Mouse (Mus musculus): Measurements from ENCODE around the gene Mfap3. TPM values are rescaled to one million over a fixed set of nuclear protein-coding genes. Genes with fewer than 3 reads are reported as not detected.

Gene Mfap3
- polyA plus RNA-seq (2015; fragmentation: Nextera tagmentation; extraction: Ambion mirVana), result 25.9 and 28.8 TPM in 2 replicates

DNA sequence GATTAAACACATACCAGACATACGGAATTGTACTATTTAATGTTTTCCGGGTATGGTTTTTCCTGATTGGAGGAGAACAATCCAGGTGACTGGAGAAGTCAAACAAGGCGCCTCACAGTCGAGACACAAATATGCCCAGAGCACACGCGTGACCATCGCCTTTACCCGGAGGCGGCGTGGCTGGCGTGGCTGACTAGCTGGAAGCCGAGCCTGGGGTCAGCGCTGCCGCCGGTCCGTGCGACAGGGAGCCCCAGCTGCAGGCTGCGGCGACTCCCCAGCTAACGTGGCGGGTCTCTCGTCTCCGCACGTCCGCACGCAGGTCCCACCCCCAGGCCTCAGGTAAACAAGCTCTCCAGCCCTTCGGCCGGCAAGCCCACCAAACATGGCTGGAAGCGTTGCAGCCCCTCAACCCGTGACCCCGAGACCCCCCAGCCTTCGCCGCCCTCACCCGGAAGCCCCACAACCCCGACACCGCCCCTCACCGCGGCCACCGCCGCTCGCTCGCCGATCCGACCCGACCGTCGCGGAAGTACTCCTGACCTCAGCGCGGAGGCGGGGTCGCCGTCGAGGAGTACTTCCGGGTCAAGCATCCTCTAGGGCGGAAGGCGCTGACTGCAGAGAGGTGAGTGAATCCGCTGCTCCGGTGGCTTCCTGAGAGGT lies at the start of gene Mfap3, which contains the start of gene Fam114a2:
Gene Mfap3, plus strand, starts transcription at position 574 of the 660 bp plus-strand sequence.
Gene Fam114a2, minus strand, starts transcription at position 527 of the 660 bp plus-strand sequence.
- peak within 1 kb of the TSS; percentile 91 for H3K9ac ChIP-seq
- H3K27ac ChIP-seq, result peak within 1 kb of the TSS; percentile 82
- no peaks in the 10 kb centered on the region; the same call in 1 of the 2 replicates for H3K36me3 ChIP-seq
- peak within 1 kb of the TSS; percentile 61 for H3K4me2 ChIP-seq
- peak; percentile 92 for ATAC-seq (replicated peaks; ENCODE audit: insufficient number of reproducible peaks, insufficient read depth, low FRiP score, low read depth)
- H3K9me3 ChIP-seq (replicated peaks), result no peaks in the 10 kb centered on the region
- no peaks in the 10 kb centered on the region for H3K27me3 ChIP-seq
- under 1% methylated on average over 59 of the region's 59 CpGs for WGBS
- peak within 1 kb of the TSS; percentile 99 for H3K4me3 ChIP-seq
- H3K4me1 ChIP-seq (replicated peaks), result peaks cover 12% of the 10 kb centered on the region

DNA sequence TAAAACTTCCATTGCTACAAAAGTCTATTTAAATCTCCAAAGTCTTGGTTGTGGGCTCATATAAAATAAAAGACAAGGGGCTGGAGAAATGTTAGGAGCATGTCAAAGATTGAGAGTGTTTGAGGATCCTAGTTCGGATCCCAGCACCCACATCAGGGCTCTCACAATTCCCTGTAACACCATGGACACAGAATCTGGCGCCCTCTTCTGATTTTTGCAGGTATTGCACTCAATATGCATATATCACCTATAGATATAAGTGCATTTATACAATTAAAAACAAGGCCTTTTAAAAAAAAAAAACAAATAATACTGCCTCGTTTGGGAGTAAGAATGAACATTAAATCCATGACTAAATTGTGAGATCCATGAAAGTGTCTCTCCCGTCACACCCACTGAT lies 49.8 kb upstream of the Mfap3 start:
- Histone ChIP-seq H3K4me2 (no peak overlapping the region), H3K36me3 (no peaks in the 10 kb centered on the region), H3K27ac (no peak overlapping the region), H3K27me3 (0 out of 2 replicates have a peak, but pooled peaks cover 2% of the 10 kb centered on the region), H3K4me3 (no peak overlapping the region), H3K9ac (no peak overlapping the region), H3K9me3 (replicated peaks) (no peaks in the 10 kb centered on the region), H3K4me1 (replicated peaks) (0 out of 2 replicates have a peak, but pooled peaks cover 3% of the 10 kb centered on the region)
- WGBS, result 66% methylated on average over 4 of the region's 4 CpGs
- ATAC-seq (replicated peaks; ENCODE audit: insufficient number of reproducible peaks, insufficient read depth, low FRiP score, low read depth), result no peak

DNA sequence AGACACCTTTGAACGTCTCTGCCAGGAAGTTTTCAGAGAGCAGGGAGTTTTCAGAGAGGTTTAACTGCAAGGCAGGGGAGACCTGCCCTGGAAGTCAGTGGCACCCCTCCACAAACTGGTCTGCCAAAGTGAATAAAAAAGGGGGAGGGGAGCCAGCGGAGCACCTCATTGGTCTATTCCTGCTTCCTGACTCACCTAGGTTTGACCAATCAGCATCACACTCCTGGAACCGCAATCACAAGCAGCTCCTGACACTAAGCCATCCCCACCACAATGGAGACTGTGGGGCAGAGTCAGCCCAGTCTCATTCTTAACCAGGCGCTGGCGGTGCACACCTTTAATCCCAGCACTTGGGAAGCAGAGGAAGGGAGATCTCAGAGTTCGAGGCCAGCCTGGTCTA lies 48.4 kb upstream of the Mfap3 start:
- H3K4me2 ChIP-seq, result no peak overlapping the region
- H3K27me3 ChIP-seq, result 0 out of 2 replicates have a peak, but pooled peaks cover 2% of the 10 kb centered on the region
- H3K9me3 ChIP-seq (replicated peaks), result no peaks in the 10 kb centered on the region
- WGBS, result 44% methylated on average over 6 of the region's 6 CpGs
- no peak for ATAC-seq (replicated peaks; ENCODE audit: insufficient number of reproducible peaks, insufficient read depth, low FRiP score, low read depth)
- H3K36me3 ChIP-seq, result no peaks in the 10 kb centered on the region
- H3K4me1 ChIP-seq (replicated peaks), result 0 out of 2 replicates have a peak, but pooled peaks cover 3% of the 10 kb centered on the region
- no peak overlapping the region for H3K27ac ChIP-seq
- no peak overlapping the region for H3K9ac ChIP-seq
- H3K4me3 ChIP-seq, result no peak overlapping the region

DNA sequence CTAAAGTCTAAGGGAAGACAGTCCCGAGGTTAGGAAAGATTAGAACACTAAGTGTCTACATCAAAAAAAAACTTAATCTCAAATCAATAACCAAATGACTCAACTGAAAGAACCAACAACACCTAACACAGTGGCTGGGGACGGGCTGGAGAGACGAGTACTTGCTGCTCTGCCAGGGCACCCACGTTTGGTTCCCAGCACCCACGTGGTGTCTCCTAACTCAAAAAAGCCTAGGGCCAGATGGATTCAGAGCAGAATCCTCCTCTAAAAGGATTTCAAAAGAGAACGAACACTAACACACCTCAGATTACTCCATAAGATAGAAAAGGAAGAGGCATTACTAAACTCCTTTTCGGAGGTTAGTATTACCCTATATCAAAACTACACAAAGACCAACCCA lies 47.5 kb upstream of the Mfap3 start:
- no peak for ATAC-seq (replicated peaks; ENCODE audit: insufficient number of reproducible peaks, insufficient read depth, low FRiP score, low read depth)
- Histone ChIP-seq H3K36me3 (no peaks in the 10 kb centered on the region), H3K9ac (no peak overlapping the region), H3K27ac (no peak overlapping the region), H3K9me3 (replicated peaks) (no peaks in the 10 kb centered on the region), H3K4me3 (no peak overlapping the region), H3K4me1 (replicated peaks) (0 out of 2 replicates have a peak, but pooled peaks cover 3% of the 10 kb centered on the region), H3K4me2 (no peak overlapping the region), H3K27me3 (0 out of 2 replicates have a peak, but pooled peaks cover 2% of the 10 kb centered on the region)
- WGBS, result 81% methylated on average over 7 of the region's 7 CpGs

DNA sequence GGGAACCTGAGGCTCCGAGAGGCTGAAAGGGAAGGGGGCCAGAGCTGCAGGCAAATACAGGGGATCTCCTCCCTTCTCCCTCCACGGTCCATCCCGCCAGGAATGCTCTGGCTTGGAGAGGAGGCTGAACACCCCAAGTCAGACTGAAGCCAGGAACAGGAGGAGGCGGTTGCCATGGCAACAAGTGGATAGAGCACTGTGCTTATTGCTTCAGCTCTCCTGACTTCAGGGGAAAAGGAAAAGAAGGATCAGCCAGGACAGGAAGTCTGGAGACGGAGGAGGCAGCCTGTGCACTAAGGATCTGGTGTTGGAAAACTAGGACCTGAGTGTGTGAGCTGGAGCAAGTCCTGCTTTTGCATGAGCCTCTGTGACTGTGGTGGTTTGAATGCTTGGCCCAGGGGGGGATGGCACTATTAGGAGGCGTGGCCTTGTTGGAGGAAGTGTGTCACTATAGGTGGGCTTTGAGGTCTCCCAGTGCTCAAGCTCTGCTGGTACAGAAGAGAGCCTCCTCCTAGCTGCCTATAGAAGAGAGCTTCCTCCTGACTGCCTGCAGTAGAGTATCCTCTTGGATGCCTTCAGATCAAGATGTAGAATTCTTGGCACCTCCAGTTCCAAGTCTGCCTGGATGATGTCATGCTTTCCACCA lies 44.0 kb upstream of the Mfap3 start:
- Histone ChIP-seq H3K9ac (no peak overlapping the region), H3K9me3 (replicated peaks) (no peaks in the 10 kb centered on the region), H3K36me3 (peaks cover 4% of the 10 kb centered on the region; the same call in 1 of the 2 replicates), H3K4me3 (no peak overlapping the region), H3K4me2 (no peak overlapping the region), H3K27ac (no peak overlapping the region), H3K27me3 (no peaks in the 10 kb centered on the region), H3K4me1 (replicated peaks) (no peaks in the 10 kb centered on the region)
- no peak for ATAC-seq (replicated peaks; ENCODE audit: insufficient number of reproducible peaks, insufficient read depth, low FRiP score, low read depth)
- 59% methylated on average over 6 of the region's 6 CpGs for WGBS

DNA sequence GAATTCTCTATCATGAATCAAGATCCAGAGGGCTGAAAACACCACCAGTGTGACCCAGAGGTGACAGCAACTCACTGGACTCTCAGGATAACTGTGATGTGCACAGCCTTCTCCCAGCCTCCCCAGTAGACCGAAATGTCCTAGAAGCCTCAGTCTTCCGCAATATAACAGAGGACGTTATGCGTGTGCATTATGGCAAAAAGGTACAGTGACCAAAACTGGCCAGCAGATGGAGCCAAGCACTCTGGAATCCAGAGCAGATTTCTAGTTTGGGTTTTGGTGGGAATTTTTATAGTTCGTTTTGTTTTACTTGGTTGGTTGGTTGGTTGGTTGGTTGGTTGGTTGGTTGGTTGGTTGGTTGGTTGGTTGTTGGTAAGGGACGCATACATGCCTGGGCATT lies 43.3 kb upstream of the Mfap3 start:
- no peak for ATAC-seq (replicated peaks; ENCODE audit: insufficient number of reproducible peaks, insufficient read depth, low FRiP score, low read depth)
- 40% methylated on average over 6 of the region's 6 CpGs for WGBS
- H3K27me3 ChIP-seq, result no peaks in the 10 kb centered on the region
- peaks cover 4% of the 10 kb centered on the region; the same call in 1 of the 2 replicates for H3K36me3 ChIP-seq
- H3K9ac ChIP-seq, result no peak overlapping the region
- no peak overlapping the region for H3K4me3 ChIP-seq
- no peak overlapping the region for H3K27ac ChIP-seq
- no peaks in the 10 kb centered on the region for H3K4me1 ChIP-seq (replicated peaks)
- H3K4me2 ChIP-seq, result no peak overlapping the region
- H3K9me3 ChIP-seq (replicated peaks), result no peaks in the 10 kb centered on the region

DNA sequence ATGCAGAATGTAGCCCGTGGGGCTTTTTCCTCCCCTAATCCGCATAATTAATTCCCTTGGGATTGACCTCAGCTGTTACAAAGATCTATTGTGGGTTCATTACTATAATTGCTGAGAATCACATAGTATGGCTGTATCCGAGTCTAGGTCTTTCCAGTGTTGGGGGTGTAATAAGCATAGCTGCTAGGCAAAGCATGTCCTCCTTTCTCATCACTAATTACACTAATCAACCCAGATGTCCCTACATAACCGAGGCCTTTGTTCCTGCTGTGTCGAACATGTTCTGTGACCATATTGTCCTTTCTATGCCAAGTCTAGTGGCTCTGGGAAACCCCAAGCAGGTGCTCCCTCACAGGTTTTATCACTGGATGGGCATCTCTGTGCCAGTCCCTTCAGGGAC lies 40.4 kb upstream of the Mfap3 start:
- no peak overlapping the region for H3K9ac ChIP-seq
- no peak for ATAC-seq (replicated peaks; ENCODE audit: insufficient number of reproducible peaks, insufficient read depth, low FRiP score, low read depth)
- no peaks in the 10 kb centered on the region for H3K9me3 ChIP-seq (replicated peaks)
- H3K4me3 ChIP-seq, result no peak overlapping the region
- no peaks in the 10 kb centered on the region for H3K4me1 ChIP-seq (replicated peaks)
- 87% methylated on average over 5 of the region's 5 CpGs for WGBS
- H3K4me2 ChIP-seq, result no peak overlapping the region
- H3K27ac ChIP-seq, result no peak overlapping the region
- peaks cover 16% of the 10 kb centered on the region for H3K36me3 ChIP-seq
- no peaks in the 10 kb centered on the region for H3K27me3 ChIP-seq

DNA sequence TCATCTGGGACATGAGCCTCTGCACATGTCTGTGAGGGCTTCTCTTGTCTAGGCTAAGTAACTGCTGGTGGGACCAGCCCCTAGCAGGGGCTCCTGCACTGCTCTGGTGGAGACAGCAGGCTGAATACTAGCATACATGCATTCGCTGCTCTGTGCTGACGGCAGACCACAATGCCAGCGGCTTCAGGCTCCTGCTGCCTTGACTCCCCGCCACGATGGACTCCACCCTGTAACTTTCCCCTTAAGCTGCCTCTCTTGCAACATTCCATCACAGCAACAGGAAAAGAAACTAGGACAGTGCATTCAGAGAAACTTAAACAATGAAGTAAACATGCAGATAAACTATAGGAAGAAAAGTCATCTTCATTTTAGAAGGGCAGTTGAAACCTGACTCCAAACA lies 30.0 kb upstream of the Mfap3 start:
- Histone ChIP-seq H3K27ac (no peak overlapping the region), H3K4me3 (no peak overlapping the region), H3K4me2 (no peak overlapping the region), H3K9ac (no peak overlapping the region), H3K27me3 (no peaks in the 10 kb centered on the region), H3K9me3 (replicated peaks) (no peaks in the 10 kb centered on the region), H3K36me3 (peaks cover 54% of the 10 kb centered on the region), H3K4me1 (replicated peaks) (no peaks in the 10 kb centered on the region)
- ATAC-seq (replicated peaks; ENCODE audit: insufficient number of reproducible peaks, insufficient read depth, low FRiP score, low read depth), result no peak
- WGBS, result 50% methylated on average over 5 of the region's 5 CpGs

DNA sequence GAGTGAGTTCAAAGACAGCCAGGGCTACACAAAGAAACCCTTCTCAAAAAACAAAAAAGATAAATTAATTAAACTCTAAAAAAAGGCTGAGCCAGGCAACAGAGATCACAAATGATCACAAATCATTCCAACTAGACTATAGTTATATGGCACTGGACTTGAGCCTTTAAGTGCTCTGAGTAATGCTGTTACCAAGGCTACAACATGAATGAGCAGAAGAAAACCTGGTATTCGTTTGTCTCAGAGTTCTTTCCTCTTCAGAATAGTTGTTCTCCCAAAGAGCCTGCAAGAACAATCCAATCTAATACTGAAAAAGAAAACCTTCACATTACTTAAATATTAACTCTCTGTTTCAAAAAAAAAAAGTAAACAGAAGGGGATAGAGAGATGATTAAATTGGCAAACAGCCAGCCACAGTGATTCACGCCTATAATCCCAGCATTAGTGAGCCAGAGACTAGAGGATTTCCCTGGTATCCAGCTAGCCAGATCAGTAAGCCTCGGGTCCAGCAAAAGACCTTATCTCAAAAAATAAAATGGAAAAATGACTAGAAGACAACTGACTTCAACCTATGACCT lies 21.9 kb upstream of the Mfap3 start:
- H3K36me3 ChIP-seq, result peaks cover 51% of the 10 kb centered on the region
- WGBS, result 67% methylated on average over 3 of the region's 3 CpGs
- no peak overlapping the region for H3K27ac ChIP-seq
- no peaks in the 10 kb centered on the region for H3K4me1 ChIP-seq (replicated peaks)
- no peak for ATAC-seq (replicated peaks; ENCODE audit: insufficient number of reproducible peaks, insufficient read depth, low FRiP score, low read depth)
- H3K4me2 ChIP-seq, result no peak overlapping the region
- no peaks in the 10 kb centered on the region for H3K27me3 ChIP-seq
- H3K4me3 ChIP-seq, result no peak overlapping the region
- H3K9ac ChIP-seq, result no peak overlapping the region
- H3K9me3 ChIP-seq (replicated peaks), result no peaks in the 10 kb centered on the region

DNA sequence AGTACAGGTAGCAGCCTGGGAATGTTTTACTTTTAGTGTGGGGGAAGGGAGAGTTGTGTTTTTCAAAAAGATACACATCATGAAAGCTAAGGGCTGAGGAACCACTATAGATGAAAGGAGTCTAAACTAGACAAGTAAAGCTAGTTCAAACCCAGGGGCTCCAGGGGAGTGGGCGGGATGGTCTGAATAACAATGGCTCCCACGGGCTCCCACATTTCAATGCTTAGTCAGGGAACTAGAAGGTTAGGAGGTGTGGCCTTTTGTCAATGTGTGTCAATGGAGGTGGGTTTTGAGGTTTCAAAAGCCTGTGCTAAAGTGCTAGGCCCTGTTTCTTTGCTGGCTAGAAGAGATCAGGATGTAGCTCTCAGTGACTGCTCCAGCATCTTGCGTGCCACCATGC lies 20.8 kb upstream of the Mfap3 start:
- Histone ChIP-seq H3K36me3 (peaks cover 42% of the 10 kb centered on the region), H3K27ac (no peak overlapping the region), H3K27me3 (no peaks in the 10 kb centered on the region), H3K9ac (no peak overlapping the region), H3K4me3 (no peak overlapping the region), H3K4me2 (no peak overlapping the region), H3K4me1 (replicated peaks) (0 out of 2 replicates have a peak, but pooled peaks cover 3% of the 10 kb centered on the region), H3K9me3 (replicated peaks) (no peaks in the 10 kb centered on the region)
- 85% methylated on average over 3 of the region's 3 CpGs for WGBS
- ATAC-seq (replicated peaks; ENCODE audit: insufficient number of reproducible peaks, insufficient read depth, low FRiP score, low read depth), result no peak

DNA sequence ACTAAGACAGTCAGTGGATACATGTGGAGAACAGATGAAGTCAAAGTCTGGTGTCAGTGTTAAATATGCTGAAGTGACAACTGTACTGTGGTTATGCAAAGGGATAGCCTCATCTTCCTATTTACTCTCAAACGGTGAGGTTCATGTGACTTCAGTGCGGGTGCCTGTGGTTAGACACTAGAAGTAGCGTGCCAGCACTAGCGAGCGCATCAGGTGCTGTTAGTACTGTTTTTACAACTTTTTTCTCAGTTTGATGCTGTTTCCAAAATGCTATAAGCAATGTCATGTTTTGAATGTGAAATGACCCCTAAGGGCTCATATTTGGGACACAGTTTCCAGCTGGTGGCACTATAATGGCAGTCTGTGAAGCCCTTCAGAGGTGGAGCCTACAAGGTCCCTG lies 20.2 kb upstream of the Mfap3 start:
- Histone ChIP-seq H3K9ac (no peak overlapping the region), H3K9me3 (replicated peaks) (no peaks in the 10 kb centered on the region)
- 94% methylated on average over 5 of the region's 5 CpGs for WGBS

More for the DNA sequence above, 20.2 kb upstream of the Mfap3 start:
- no peaks in the 10 kb centered on the region for H3K27me3 ChIP-seq
- peaks cover 37% of the 10 kb centered on the region for H3K36me3 ChIP-seq
- ATAC-seq (replicated peaks; ENCODE audit: insufficient number of reproducible peaks, insufficient read depth, low FRiP score, low read depth), result no peak
- peaks cover 7% of the 10 kb centered on the region; the same call in 1 of the 2 replicates for H3K4me1 ChIP-seq (replicated peaks)
- no peak overlapping the region for H3K4me2 ChIP-seq
- H3K27ac ChIP-seq, result no peak overlapping the region
- H3K4me3 ChIP-seq, result no peak overlapping the region
